Mouse (Mus musculus) forebrain, postnatal 0 days (tissue): ENCODE results near the gene Ticam1. TPM values are rescaled to one million over a fixed set of nuclear protein-coding genes. Genes with fewer than 3 reads are reported as not detected.

Experiments used
- ATAC-seq: fragments of 200-750 bp; cut with Nextera tagmentation; 2 replicates; pipeline ENCODE4 v1.8.0; 2017; ENCODE audit warnings: mild to moderate bottlenecking, moderate library complexity
- DNase-seq: peaks from one replicate; pipeline ENCODE4 v3.0.0-alpha.2; 2015
- H3K27ac ChIP-seq: fragments of 300-500 bp; sonication (generic); 2 replicates; pipeline ENCODE4 v1.5.1; 2014; ENCODE audit warnings: low read depth, mild to moderate bottlenecking, antibody characterized with exemption, low read length, moderate library complexity, mixed read lengths
- H3K27me3 ChIP-seq: fragments of 300-500 bp; sonication (generic); 2 replicates; pipeline ENCODE4 v1.6.1; 2014; ENCODE audit warnings: mild to moderate bottlenecking, low read length, mixed read lengths; ENCODE audit not compliant: insufficient read depth
- H3K36me3 ChIP-seq: fragments of 300-500 bp; sonication (generic); 2 replicates; pipeline ENCODE4 v1.6.1; 2014; ENCODE audit warnings: mild to moderate bottlenecking, moderate library complexity; ENCODE audit not compliant: insufficient read depth
- H3K4me1 ChIP-seq: fragments of 300-500 bp; sonication (generic); 2 replicates; pipeline ENCODE4 v1.6.1; 2014; ENCODE audit warnings: antibody characterized with exemption; ENCODE audit not compliant: insufficient read depth
- H3K4me2 ChIP-seq: fragments of 300-500 bp; sonication (generic); 2 replicates; pipeline ENCODE4 v1.6.1; 2014; ENCODE audit warnings: low read depth, mild to moderate bottlenecking, moderate library complexity
- H3K4me3 ChIP-seq: fragments of 300-500 bp; sonication (generic); 2 replicates; pipeline ENCODE4 v1.5.1; 2014; ENCODE audit warnings: low read depth, low read length, mixed read lengths
- H3K9ac ChIP-seq: fragments of 300-500 bp; sonication (generic); 2 replicates; pipeline ENCODE4 v1.6.1; 2014; ENCODE audit warnings: mild to moderate bottlenecking
- H3K9me3 ChIP-seq: fragments of 300-500 bp; sonication (generic); 2 replicates; pipeline ENCODE4 v1.6.1; 2016; ENCODE audit warnings: low read length
- CTCF ChIP-seq: sonication (generic); IDR thresholded peaks from 2 replicates; pipeline ENCODE4 v1.5.1; 2016; ENCODE audit warnings: antibody characterized with exemption, control low read depth, low read depth
- WGBS: fragments of 180-500 bp; shearing (Covaris S2); extraction: QIAGEN DNeasy Blood & Tissue Kit; methylation state at CpG from one replicate; pipeline ENCODE4 v1.1.7; 2014; 5-methylcytosine and 5-hydroxymethylcytosine counted together
- polyA plus RNA-seq: library from polyadenylated mRNA; unstranded; fragments of >200 nt; fragmentation: Nextera tagmentation; extraction: Ambion mirVana; gene quantifications from 2 replicates; pipeline ENCODE4 v1.2.1, GENCODE M21; 2015
- total RNA-seq: library from RNA; depleted of rRNA; stranded (reverse); fragments of >200 nt; gene quantifications from 2 replicates; pipeline ENCODE4 v1.2.3, GENCODE M21; 2014

The Ticam1 gene
- total and polyA plus RNA-seq, 2 experiments from 2014 or later = 1.5 to 2.5 TPM

GRCm38 (mm10) chr17:56273482-56273881 lies 3.1 kb downstream of the Ticam1 start:
- Histone ChIP-seq H3K9me3 (no peaks in the 10 kb centered on the region), H3K36me3 (no peaks in the 10 kb centered on the region), H3K4me3 (no peak overlapping the region), H3K4me2 (no peak overlapping the region), H3K9ac (no peak overlapping the region), H3K27me3 (no peaks in the 10 kb centered on the region), H3K27ac (no peak overlapping the region), H3K4me1 (peaks cover 11% of the 10 kb centered on the region)
- no peak for TF ChIP-seq CTCF
- ATAC-seq = no peak
- WGBS = 89% methylated on average over 7 of the region's 7 CpGs
- no peak for DNase-seq

GRCm38 (mm10) chr17:56272644-56273043 lies 3.9 kb downstream of the Ticam1 start:
- DNase-seq (no peak), ATAC-seq (no peak)
- WGBS = 74% methylated on average over 3 of the region's 3 CpGs
- TF ChIP-seq CTCF = no peak
- Histone ChIP-seq H3K9me3 (no peaks in the 10 kb centered on the region), H3K27ac (no peak overlapping the region), H3K4me1 (peaks cover 11% of the 10 kb centered on the region), H3K4me2 (no peak overlapping the region), H3K9ac (no peak overlapping the region), H3K4me3 (no peak overlapping the region), H3K36me3 (no peaks in the 10 kb centered on the region), H3K27me3 (no peaks in the 10 kb centered on the region)

- H3K9ac ChIP-seq = no peak overlapping the region
- no peaks in the 10 kb centered on the region for H3K36me3 ChIP-seq
- no peak for TF ChIP-seq CTCF
- H3K4me2 ChIP-seq = no peak overlapping the region
- WGBS = 84% methylated on average over 12 of the region's 12 CpGs
- DNase-seq (no peak), ATAC-seq (no peak)
- H3K4me1 ChIP-seq = peaks cover 11% of the 10 kb centered on the region
- no peaks in the 10 kb centered on the region for H3K27me3 ChIP-seq
- no peak overlapping the region for H3K27ac ChIP-seq
- H3K4me3 ChIP-seq = no peak overlapping the region
- H3K9me3 ChIP-seq = no peaks in the 10 kb centered on the region
Measured at GRCm38 (mm10) chr17:56271609-56272253, 4.9 kb downstream of the Ticam1 start.

- 71% methylated on average over 3 of the region's 3 CpGs for WGBS
- DNase-seq (no peak), ATAC-seq (no peak)
- peaks cover 6% of the 10 kb centered on the region; the same call in 1 of the 2 replicates for H3K4me1 ChIP-seq
- peak overlapping the region; percentile 57; the same call in 1 of the 2 replicates for H3K27ac ChIP-seq
- peak overlapping the region; percentile 22; the same call in 1 of the 2 replicates for H3K9ac ChIP-seq
- H3K4me3 ChIP-seq = peak overlapping the region; percentile 34
- H3K27me3 ChIP-seq = no peaks in the 10 kb centered on the region
- 0 out of 2 replicates have a peak, but pooled peaks cover 6% of the 10 kb centered on the region for H3K36me3 ChIP-seq
- peak overlapping the region; percentile 59 for H3K4me2 ChIP-seq
- H3K9me3 ChIP-seq = no peaks in the 10 kb centered on the region
- no peak for TF ChIP-seq CTCF
Measured at GRCm38 (mm10) chr17:56269741-56270140, 6.8 kb downstream of the Ticam1 start.

GRCm38 (mm10) chr17:56269153-56269630 lies 7.4 kb downstream of the Ticam1 start:
- ATAC-seq (peak; percentile 94), DNase-seq (peak; percentile 83)
- Histone ChIP-seq H3K36me3 (0 out of 2 replicates have a peak, but pooled peaks cover 8% of the 10 kb centered on the region), H3K4me3 (peak overlapping the region; percentile 34), H3K27ac (peak overlapping the region; percentile 66; the same call in 1 of the 2 replicates), H3K4me1 (peaks cover 6% of the 10 kb centered on the region; the same call in 1 of the 2 replicates), H3K9ac (peak overlapping the region; percentile 39; the same call in 1 of the 2 replicates), H3K4me2 (peak overlapping the region; percentile 59), H3K9me3 (no peaks in the 10 kb centered on the region), H3K27me3 (no peaks in the 10 kb centered on the region)
- TF ChIP-seq CTCF = no peak
- WGBS = 24% methylated on average over 12 of the region's 12 CpGs

GRCm38 (mm10) chr17:56266271-56266670 lies 10.3 kb downstream of the Ticam1 start:
- Histone ChIP-seq H3K4me2 (no peak overlapping the region), H3K4me1 (peaks cover 6% of the 10 kb centered on the region; the same call in 1 of the 2 replicates), H3K27me3 (no peaks in the 10 kb centered on the region), H3K36me3 (peaks cover 27% of the 10 kb centered on the region), H3K4me3 (no peak overlapping the region), H3K9me3 (no peaks in the 10 kb centered on the region), H3K27ac (no peak overlapping the region), H3K9ac (no peak overlapping the region)
- no peak for TF ChIP-seq CTCF
- ATAC-seq (no peak), DNase-seq (no peak)
- WGBS = 70% methylated on average over 3 of the region's 3 CpGs

- Histone ChIP-seq H3K4me2 (no peak overlapping the region), H3K4me3 (no peak overlapping the region), H3K36me3 (peaks cover 31% of the 10 kb centered on the region), H3K9ac (no peak overlapping the region), H3K4me1 (peaks cover 6% of the 10 kb centered on the region; the same call in 1 of the 2 replicates), H3K9me3 (no peaks in the 10 kb centered on the region), H3K27me3 (no peaks in the 10 kb centered on the region), H3K27ac (no peak overlapping the region)
- ATAC-seq (no peak), DNase-seq (no peak)
- no peak for TF ChIP-seq CTCF
- 90% methylated on average over 3 of the region's 3 CpGs for WGBS
Measured at GRCm38 (mm10) chr17:56265869-56266268, 10.7 kb downstream of the Ticam1 start.
